Mouse (Mus musculus): ENCODE measurements at regions not wholly inside any gene's neighbourhood (a gene's known extent, or its start where the extent isn't known, plus 50 kb on each side); places are given as distances from the start of the nearest gene placed in this dataset.

- Histone ChIP-seq H3K4me1 (ENCODE audit: control insufficient read depth in 2 of 2, insufficient read depth in 2 of 2, low read length in 2 of 2, poor library complexity in 1 of 2) (no peaks in the 10 kb centered on the region), H3K9me3 (ENCODE audit: control insufficient read depth, insufficient read depth, low read depth, low read length) (no peaks in the 10 kb centered on the region), H3K36me3 (ENCODE audit: control insufficient read depth, insufficient read depth, low read length, poor library complexity, severe bottlenecking) (no peaks in the 10 kb centered on the region), H3K27ac (ENCODE audit: insufficient read depth, low read depth, low read length, poor library complexity, severe bottlenecking) (no peak overlapping the region), H3K4me3 (ENCODE audit: insufficient read depth in 1 of 2, low read depth in 1 of 2, low read length in 2 of 2, poor library complexity in 1 of 2, severe bottlenecking in 1 of 2) (no peak overlapping the region), H3K9ac (ENCODE audit: insufficient read depth, low read depth, low read length, poor library complexity, severe bottlenecking) (no peak overlapping the region)
- TF ChIP-seq CHD2 (IDR thresholded peaks at IDR 0.05; ENCODE audit: low read depth, low read length) (no peak), ZNF384 (IDR thresholded peaks at IDR 0.05; ENCODE audit: low read depth, low read length) (no peak)
- DNase-seq (ENCODE audit: low read depth, low spot score) = no peak
- in situ Hi-C loops (cut with MboI; ENCODE audit: low sequenced_read_pairs in 2 of 2, unreplicated experiment in 2 of 2) = no loop called here
Observed at GRCm38 (mm10) chr2:50902701-50903100, 246.2 kb downstream of the Rnd3 start.

- Histone ChIP-seq H3K27ac (ENCODE audit: insufficient read depth, low read depth, low read length, poor library complexity, severe bottlenecking) (no peak overlapping the region), H3K4me3 (ENCODE audit: insufficient read depth in 1 of 2, low read depth in 1 of 2, low read length in 2 of 2, poor library complexity in 1 of 2, severe bottlenecking in 1 of 2) (no peak overlapping the region), H3K4me1 (ENCODE audit: control insufficient read depth in 2 of 2, insufficient read depth in 2 of 2, low read length in 2 of 2, poor library complexity in 1 of 2) (no peaks in the 10 kb centered on the region), H3K9me3 (ENCODE audit: control insufficient read depth, insufficient read depth, low read depth, low read length) (no peaks in the 10 kb centered on the region), H3K9ac (ENCODE audit: insufficient read depth, low read depth, low read length, poor library complexity, severe bottlenecking) (no peak overlapping the region), H3K36me3 (ENCODE audit: control insufficient read depth, insufficient read depth, low read length, poor library complexity, severe bottlenecking) (no peaks in the 10 kb centered on the region)
- TF ChIP-seq CHD2 (IDR thresholded peaks at IDR 0.05; ENCODE audit: low read depth, low read length) (no peak), ZC3H11A (IDR thresholded peaks at IDR 0.05; ENCODE audit: borderline replicate concordance, low read depth, low read length) (no peak), HCFC1 (IDR thresholded peaks at IDR 0.05; ENCODE audit: borderline replicate concordance, insufficient read depth, low read length) (no peak), MAFK (IDR thresholded peaks at IDR 0.05; ENCODE audit: insufficient read depth, low read depth, low read length) (no peak), ZNF384 (IDR thresholded peaks at IDR 0.05; ENCODE audit: low read depth, low read length) (no peak)
- in situ Hi-C loops (cut with MboI; ENCODE audit: low sequenced_read_pairs in 2 of 2, unreplicated experiment in 2 of 2) = no loop called here
- DNase-seq (ENCODE audit: low read depth, low spot score) = no peak
Observed at GRCm38 (mm10) chr2:50902220-50902619, 246.7 kb downstream of the Rnd3 start.

- Histone ChIP-seq H3K36me3 (ENCODE audit: control insufficient read depth, insufficient read depth, low read length, poor library complexity, severe bottlenecking) (no peaks in the 10 kb centered on the region), H3K4me3 (ENCODE audit: insufficient read depth in 1 of 2, low read depth in 1 of 2, low read length in 2 of 2, poor library complexity in 1 of 2, severe bottlenecking in 1 of 2) (no peak overlapping the region), H3K9me3 (ENCODE audit: control insufficient read depth, insufficient read depth, low read depth, low read length) (peaks cover 4% of the 10 kb centered on the region; the same call in 1 of the 2 replicates), H3K9ac (ENCODE audit: insufficient read depth, low read depth, low read length, poor library complexity, severe bottlenecking) (no peak overlapping the region), H3K27ac (ENCODE audit: insufficient read depth, low read depth, low read length, poor library complexity, severe bottlenecking) (no peak overlapping the region), H3K4me1 (ENCODE audit: control insufficient read depth in 2 of 2, insufficient read depth in 2 of 2, low read length in 2 of 2, poor library complexity in 1 of 2) (no peaks in the 10 kb centered on the region)
- TF ChIP-seq MAFK (IDR thresholded peaks at IDR 0.05; ENCODE audit: insufficient read depth, low read depth, low read length) (no peak), HCFC1 (IDR thresholded peaks at IDR 0.05; ENCODE audit: borderline replicate concordance, insufficient read depth, low read length) (no peak), ZC3H11A (IDR thresholded peaks at IDR 0.05; ENCODE audit: borderline replicate concordance, low read depth, low read length) (no peak), ZNF384 (IDR thresholded peaks at IDR 0.05; ENCODE audit: low read depth, low read length) (no peak), CHD2 (IDR thresholded peaks at IDR 0.05; ENCODE audit: low read depth, low read length) (no peak)
- no peak for DNase-seq (ENCODE audit: low read depth, low spot score)
- in situ Hi-C loops (cut with MboI; ENCODE audit: low sequenced_read_pairs in 2 of 2, unreplicated experiment in 2 of 2) = no loop called here
Observed at GRCm38 (mm10) chr2:50888992-50889391, 259.9 kb downstream of the Rnd3 start.

GRCm38 (mm10) chr2:50887954-50888353 is 261.0 kb downstream of the Rnd3 start:
- no peak for DNase-seq (ENCODE audit: low read depth, low spot score)
- no peak overlapping the region for H3K27ac ChIP-seq (ENCODE audit: insufficient read depth, low read depth, low read length, poor library complexity, severe bottlenecking)
- H3K4me1 ChIP-seq (ENCODE audit: control insufficient read depth in 2 of 2, insufficient read depth in 2 of 2, low read length in 2 of 2, poor library complexity in 1 of 2) = no peaks in the 10 kb centered on the region
- H3K4me3 ChIP-seq (ENCODE audit: insufficient read depth in 1 of 2, low read depth in 1 of 2, low read length in 2 of 2, poor library complexity in 1 of 2, severe bottlenecking in 1 of 2) = no peak overlapping the region
- H3K36me3 ChIP-seq (ENCODE audit: control insufficient read depth, insufficient read depth, low read length, poor library complexity, severe bottlenecking) = no peaks in the 10 kb centered on the region
- TF ChIP-seq MAFK (IDR thresholded peaks at IDR 0.05; ENCODE audit: insufficient read depth, low read depth, low read length) (no peak), HCFC1 (IDR thresholded peaks at IDR 0.05; ENCODE audit: borderline replicate concordance, insufficient read depth, low read length) (no peak), CHD2 (IDR thresholded peaks at IDR 0.05; ENCODE audit: low read depth, low read length) (no peak)
- peaks cover 4% of the 10 kb centered on the region; the same call in 1 of the 2 replicates for H3K9me3 ChIP-seq (ENCODE audit: control insufficient read depth, insufficient read depth, low read depth, low read length)
- in situ Hi-C loops (cut with MboI; ENCODE audit: low sequenced_read_pairs in 2 of 2, unreplicated experiment in 2 of 2) = no loop called here
- no peak overlapping the region for H3K9ac ChIP-seq (ENCODE audit: insufficient read depth, low read depth, low read length, poor library complexity, severe bottlenecking)

- Histone ChIP-seq H3K9ac (ENCODE audit: insufficient read depth, low read depth, low read length, poor library complexity, severe bottlenecking) (no peak overlapping the region), H3K4me3 (ENCODE audit: insufficient read depth in 1 of 2, low read depth in 1 of 2, low read length in 2 of 2, poor library complexity in 1 of 2, severe bottlenecking in 1 of 2) (no peak overlapping the region), H3K9me3 (ENCODE audit: control insufficient read depth, insufficient read depth, low read depth, low read length) (peaks cover 4% of the 10 kb centered on the region; the same call in 1 of the 2 replicates), H3K4me1 (ENCODE audit: control insufficient read depth in 2 of 2, insufficient read depth in 2 of 2, low read length in 2 of 2, poor library complexity in 1 of 2) (no peaks in the 10 kb centered on the region), H3K27ac (ENCODE audit: insufficient read depth, low read depth, low read length, poor library complexity, severe bottlenecking) (no peak overlapping the region), H3K36me3 (ENCODE audit: control insufficient read depth, insufficient read depth, low read length, poor library complexity, severe bottlenecking) (no peaks in the 10 kb centered on the region)
- DNase-seq (ENCODE audit: low read depth, low spot score) = no peak
- in situ Hi-C loops (cut with MboI; ENCODE audit: low sequenced_read_pairs in 2 of 2, unreplicated experiment in 2 of 2) = no loop called here
- no peak for TF ChIP-seq MAFK (IDR thresholded peaks at IDR 0.05; ENCODE audit: insufficient read depth, low read depth, low read length)
Observed at GRCm38 (mm10) chr2:50885924-50886315, 263.0 kb downstream of the Rnd3 start.
